Mouse (Mus musculus) liver, postnatal 0 days (tissue): ENCODE measurements around the gene Cyb561. TPM values are rescaled to one million over a fixed set of nuclear protein-coding genes. Genes with fewer than 3 reads are reported as not detected.

Experiments used
- ATAC-seq: fragments of 200-750 bp; cut with Nextera tagmentation; 2 replicates; pipeline ENCODE4 v1.8.0; 2017; ENCODE audit warnings: mild to moderate bottlenecking, moderate library complexity
- DNase-seq: peaks from one replicate; pipeline ENCODE4 v3.0.0-alpha.2; 2016
- H3K27ac ChIP-seq: fragments of 300-500 bp; sonication (generic); 2 replicates; pipeline ENCODE4 v1.5.1; 2014; ENCODE audit warnings: antibody characterized with exemption, moderate library complexity, mild to moderate bottlenecking, low read depth
- H3K27me3 ChIP-seq: fragments of 300-500 bp; sonication (generic); 2 replicates; pipeline ENCODE4 v1.6.1; 2014; ENCODE audit warnings: low read length, control low read depth, mixed read lengths; ENCODE audit not compliant: insufficient read depth
- H3K36me3 ChIP-seq: fragments of 300-500 bp; sonication (generic); replicated peaks from 2 replicates; pipeline ENCODE4 v1.6.1; 2014; ENCODE audit warnings: mild to moderate bottlenecking, control low read depth, low read length, moderate library complexity, mixed read lengths; ENCODE audit not compliant: insufficient read depth
- H3K4me1 ChIP-seq: fragments of 300-500 bp; sonication (generic); 2 replicates; pipeline ENCODE4 v1.6.1; 2014; ENCODE audit warnings: antibody characterized with exemption, mild to moderate bottlenecking, control low read depth; ENCODE audit not compliant: insufficient read depth
- H3K4me2 ChIP-seq: fragments of 300-500 bp; sonication (generic); 2 replicates; pipeline ENCODE4 v1.6.1; 2014; ENCODE audit warnings: low read depth, mild to moderate bottlenecking, low read length, moderate library complexity, mixed read lengths
- H3K4me3 ChIP-seq: fragments of 300-500 bp; sonication (generic); 2 replicates; pipeline ENCODE4 v1.5.1; 2014; ENCODE audit warnings: low read depth, low read length
- H3K9ac ChIP-seq: fragments of 300-500 bp; sonication (generic); replicated peaks from 2 replicates; pipeline ENCODE4 v1.6.1; 2014; ENCODE audit warnings: mild to moderate bottlenecking, moderate library complexity
- H3K9me3 ChIP-seq: fragments of 300-500 bp; sonication (generic); 2 replicates; pipeline ENCODE4 v1.6.1; 2016; ENCODE audit warnings: mild to moderate bottlenecking, control low read depth, low read length, mixed read lengths
- CTCF ChIP-seq: sonication (generic); IDR thresholded peaks from 2 replicates; pipeline ENCODE4 v1.5.1; 2016; ENCODE audit warnings: antibody characterized with exemption, low read depth
- EP300 ChIP-seq: IDR thresholded peaks from 2 replicates; pipeline ENCODE4 v1.6.1; 2016; ENCODE audit warnings: antibody characterized with exemption, low read depth, mild to moderate bottlenecking
- WGBS: fragments of 180-500 bp; shearing (Covaris S2); extraction: QIAGEN DNeasy Blood & Tissue Kit; methylation state at CpG from one replicate; pipeline ENCODE4 v1.1.7; 2014; ENCODE audit not compliant: insufficient replicate concordance; 5-methylcytosine and 5-hydroxymethylcytosine counted together
- polyA plus RNA-seq: library from polyadenylated mRNA; unstranded; fragments of >200 nt; fragmentation: Nextera tagmentation; extraction: Ambion mirVana; gene quantifications from 2 replicates; pipeline ENCODE4 v1.2.1, GENCODE M21; 2015

Cyb561 gene
- polyA plus RNA-seq, 1 experiment from 2014 or later = 0.96 TPM

DNA sequence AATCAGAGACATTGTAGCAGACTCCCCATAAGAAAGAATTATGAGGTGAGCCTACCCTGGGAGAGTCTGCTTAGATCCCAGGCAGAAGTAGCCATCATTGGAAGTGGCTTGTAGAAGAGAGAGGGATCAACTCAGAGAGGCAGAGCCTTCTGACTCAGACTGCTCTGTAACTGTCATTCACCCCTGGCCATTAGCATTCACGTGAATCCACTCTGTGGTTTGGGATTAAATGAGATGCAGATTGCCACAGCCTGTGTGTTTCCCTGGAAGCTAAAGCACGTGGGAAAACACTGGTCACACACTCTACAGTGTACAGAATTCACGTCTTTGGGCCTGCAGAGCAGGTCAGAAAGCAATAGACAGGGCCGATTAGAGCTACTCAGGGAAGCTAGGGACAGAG is 31.3 kb upstream of the Cyb561 start:
- Histone ChIP-seq H3K27ac (no peak overlapping the region), H3K4me1 (no peaks in the 10 kb centered on the region), H3K9me3 (no peaks in the 10 kb centered on the region), H3K4me3 (no peak overlapping the region), H3K9ac (no peak overlapping the region), H3K36me3 (no peaks in the 10 kb centered on the region), H3K4me2 (no peak overlapping the region), H3K27me3 (peaks cover 29% of the 10 kb centered on the region; the same call in 1 of the 2 replicates)
- TF ChIP-seq EP300 = no peak
- TF ChIP-seq CTCF = no peak
- 71% methylated on average over 4 of the region's 4 CpGs for WGBS
- ATAC-seq (no peak), DNase-seq (no peak)

DNA sequence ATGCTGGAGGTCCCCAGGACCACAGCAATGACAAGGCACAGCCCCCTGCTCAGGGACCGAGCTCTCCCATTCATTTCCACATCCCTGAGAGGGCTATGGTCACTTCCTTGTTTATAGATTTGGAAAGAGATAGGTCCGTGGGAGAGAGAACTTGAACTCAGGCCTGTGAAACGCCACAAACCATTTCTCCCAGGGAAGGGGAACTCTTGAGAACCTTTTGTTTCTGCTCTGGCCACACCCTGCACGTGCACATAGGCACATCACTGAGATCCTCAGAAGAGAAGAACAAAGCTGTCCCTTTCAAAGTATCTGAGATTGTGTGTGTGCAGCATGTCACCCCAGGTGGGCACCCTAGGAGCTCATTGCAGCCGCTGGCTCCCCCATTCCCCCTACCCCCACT is 25.5 kb upstream of the Cyb561 start:
- Histone ChIP-seq H3K4me3 (no peak overlapping the region), H3K27me3 (peaks cover 43% of the 10 kb centered on the region), H3K27ac (no peak overlapping the region), H3K9ac (no peak overlapping the region), H3K4me2 (no peak overlapping the region), H3K4me1 (no peaks in the 10 kb centered on the region), H3K36me3 (no peaks in the 10 kb centered on the region), H3K9me3 (no peaks in the 10 kb centered on the region)
- TF ChIP-seq EP300 (no peak), CTCF (no peak)
- ATAC-seq (no peak), DNase-seq (no peak)
- WGBS = 41% methylated on average over 5 of the region's 5 CpGs

DNA sequence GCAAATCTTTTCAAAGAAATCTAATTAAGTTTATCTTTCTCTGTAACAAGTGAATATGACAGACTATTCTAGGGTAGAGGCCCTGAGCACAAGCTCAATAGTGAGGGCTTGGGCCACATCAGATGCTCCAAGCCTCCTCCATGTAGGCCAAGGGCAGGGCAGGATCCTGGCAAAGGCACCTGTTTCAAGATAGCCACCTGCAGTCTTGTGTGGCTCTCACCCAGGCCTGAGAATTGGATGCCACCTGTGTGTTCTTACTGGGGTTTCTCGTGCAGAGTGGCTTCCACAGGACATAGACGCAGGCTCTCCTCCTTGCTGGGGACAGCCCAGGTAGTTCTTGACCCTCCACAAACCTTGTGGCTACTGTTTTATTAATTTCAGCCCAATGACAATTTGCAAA is 25.1 kb upstream of the Cyb561 start:
- no peak for DNase-seq
- H3K4me3 ChIP-seq = no peak overlapping the region
- no peaks in the 10 kb centered on the region for H3K36me3 ChIP-seq
- H3K4me1 ChIP-seq = no peaks in the 10 kb centered on the region
- TF ChIP-seq CTCF (no peak), EP300 (no peak)
- H3K9ac ChIP-seq = no peak overlapping the region
- no peak overlapping the region for H3K4me2 ChIP-seq
- WGBS = 70% methylated on average over 2 of the region's 2 CpGs
- H3K9me3 ChIP-seq = no peaks in the 10 kb centered on the region
- H3K27ac ChIP-seq = no peak overlapping the region
- no peak for ATAC-seq
- H3K27me3 ChIP-seq = peaks cover 47% of the 10 kb centered on the region

DNA sequence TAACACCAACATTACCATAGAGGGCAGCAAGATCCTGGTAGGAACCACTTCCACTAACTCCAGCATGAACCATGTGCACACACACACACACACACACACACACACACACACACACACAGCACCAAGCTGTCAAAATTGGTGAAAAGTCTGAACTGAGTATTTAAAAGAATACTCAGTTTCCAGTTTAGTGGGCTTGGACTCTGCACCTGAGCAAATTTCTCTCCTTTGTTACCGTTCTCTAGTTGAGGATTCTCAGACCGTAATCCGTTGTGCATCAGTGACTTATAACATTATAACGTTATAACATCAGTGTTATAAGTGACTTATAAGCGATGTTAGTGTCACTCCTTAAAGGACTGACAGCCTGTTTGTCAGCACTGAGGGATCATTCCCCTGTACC is 22.5 kb upstream of the Cyb561 start:
- peaks cover 51% of the 10 kb centered on the region for H3K27me3 ChIP-seq
- no peaks in the 10 kb centered on the region for H3K9me3 ChIP-seq
- no peaks in the 10 kb centered on the region for H3K4me1 ChIP-seq
- 83% methylated on average over 5 of the region's 5 CpGs for WGBS
- DNase-seq = no peak
- H3K4me3 ChIP-seq = no peak overlapping the region
- TF ChIP-seq CTCF (no peak), EP300 (no peak)
- no peak for ATAC-seq
- no peak overlapping the region for H3K9ac ChIP-seq
- no peaks in the 10 kb centered on the region for H3K36me3 ChIP-seq
- H3K27ac ChIP-seq = no peak overlapping the region
- H3K4me2 ChIP-seq = no peak overlapping the region

DNA sequence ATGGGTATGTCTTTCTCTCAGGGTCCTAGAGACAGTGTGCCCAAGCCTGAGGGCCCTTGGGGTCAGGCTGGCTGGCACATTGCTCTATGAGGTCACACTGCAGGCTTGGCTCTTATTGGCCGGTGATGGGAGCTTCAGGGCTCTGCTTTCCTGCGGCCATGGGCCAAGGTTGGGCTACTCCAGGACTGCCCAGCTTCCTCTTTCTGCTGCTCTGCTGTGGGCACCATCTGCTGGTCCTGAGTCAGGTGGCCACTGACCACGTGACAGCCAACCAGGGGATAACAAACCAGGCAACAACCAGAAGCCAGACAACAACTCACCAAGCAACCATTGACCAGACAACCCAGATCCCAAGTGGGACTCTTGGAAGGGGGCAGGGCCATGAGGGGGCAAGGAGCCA is 21.9 kb upstream of the Cyb561 start:
- no peak for ATAC-seq
- 50% methylated on average over 3 of the region's 3 CpGs for WGBS
- Histone ChIP-seq H3K4me2 (no peak overlapping the region), H3K27ac (no peak overlapping the region), H3K9ac (no peak overlapping the region), H3K9me3 (no peaks in the 10 kb centered on the region), H3K4me1 (no peaks in the 10 kb centered on the region), H3K27me3 (peaks cover 49% of the 10 kb centered on the region), H3K36me3 (no peaks in the 10 kb centered on the region), H3K4me3 (no peak overlapping the region)
- DNase-seq = no peak
- no peak for TF ChIP-seq CTCF
- TF ChIP-seq EP300 = no peak

DNA sequence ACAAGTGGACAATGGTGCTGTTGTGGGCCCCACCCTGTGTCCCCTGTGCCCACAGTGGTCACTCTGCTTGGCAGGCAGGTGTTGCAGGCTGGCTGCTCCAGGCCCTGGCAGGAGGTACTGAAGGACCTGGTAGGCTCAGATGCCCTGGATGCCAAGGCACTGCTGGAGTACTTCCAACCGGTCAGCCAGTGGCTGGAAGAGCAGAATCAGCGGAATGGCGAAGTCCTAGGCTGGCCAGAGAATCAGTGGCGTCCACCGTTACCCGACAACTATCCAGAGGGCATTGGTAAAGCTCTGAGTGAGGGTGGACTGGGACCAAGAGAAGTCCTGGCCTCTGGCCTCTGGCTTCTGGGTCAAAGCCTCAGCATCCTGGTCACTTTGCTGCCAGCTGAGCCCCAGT is 21.5 kb upstream of the Cyb561 start:
- H3K27me3 ChIP-seq = peaks cover 49% of the 10 kb centered on the region
- H3K4me2 ChIP-seq = no peak overlapping the region
- 86% methylated on average over 6 of the region's 6 CpGs for WGBS
- no peak overlapping the region for H3K4me3 ChIP-seq
- H3K4me1 ChIP-seq = no peaks in the 10 kb centered on the region
- no peak for TF ChIP-seq CTCF
- no peak overlapping the region for H3K27ac ChIP-seq
- no peak for DNase-seq
- no peaks in the 10 kb centered on the region for H3K9me3 ChIP-seq
- no peaks in the 10 kb centered on the region for H3K36me3 ChIP-seq
- no peak for ATAC-seq
- H3K9ac ChIP-seq = no peak overlapping the region

DNA sequence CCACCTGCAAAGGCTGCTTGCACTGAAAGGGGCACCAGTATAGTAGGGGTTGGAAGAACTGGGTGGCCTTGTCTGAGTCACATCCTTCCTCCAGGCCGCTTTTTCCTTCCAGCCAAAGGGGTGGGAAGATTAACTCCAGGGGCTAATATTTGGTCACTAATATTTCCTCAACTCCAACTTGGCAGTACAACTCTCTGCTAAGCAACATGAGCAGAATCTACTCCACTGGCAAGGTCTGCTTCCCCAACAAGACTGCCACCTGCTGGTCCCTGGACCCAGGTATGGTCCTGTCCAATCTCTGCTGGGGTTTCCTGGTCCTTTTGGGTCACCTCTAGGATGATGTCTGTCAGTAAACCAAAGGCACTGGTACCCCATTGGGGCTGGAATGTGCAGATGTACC is 16.4 kb upstream of the Cyb561 start:
- peak; percentile 52 for DNase-seq
- Histone ChIP-seq H3K4me3 (no peak overlapping the region), H3K4me1 (peaks cover 5% of the 10 kb centered on the region; the same call in 1 of the 2 replicates), H3K9me3 (no peaks in the 10 kb centered on the region), H3K27ac (no peak overlapping the region), H3K9ac (no peak overlapping the region), H3K36me3 (no peaks in the 10 kb centered on the region), H3K27me3 (peaks cover 59% of the 10 kb centered on the region), H3K4me2 (no peak overlapping the region)
- TF ChIP-seq EP300 (no peak), CTCF (peak; percentile 57)
- 25% methylated on average over 1 of the region's 1 CpGs for WGBS
- ATAC-seq = no peak
